Mouse (Mus musculus) liver, embryonic 14.5 days (tissue): ENCODE results near the gene Cyp2d10.

Source experiments
- CTCF ChIP-seq: IDR thresholded peaks from 2 replicates; pipeline ENCODE4 v1.5.1; 2016; ENCODE audit warnings: antibody characterized with exemption, low read depth, control low read depth
- EP300 ChIP-seq: IDR thresholded peaks from 2 replicates; pipeline ENCODE4 v1.6.1; 2016; ENCODE audit warnings: antibody characterized with exemption, low read depth

- TF ChIP-seq CTCF = no peak
- TF ChIP-seq EP300 = no peak
These were observed 24.6 kb downstream of the Cyp2d10 start for GRCm38 (mm10) chr15:82382441-82382840.
